Mouse (Mus musculus): ENCODE results near the gene Olfr1322. TPM values are rescaled to one million over a fixed set of nuclear protein-coding genes. Genes with fewer than 3 reads are reported as not detected.

The Olfr1322 gene
- not detected in 2 replicates for polyA plus RNA-seq (2012; rRNA removed)

GRCm38 (mm10) chrX:49891383-49891782 is at the start of gene Olfr1322:
TSS of gene Olfr1322 (minus strand) at chrX:49891483.

Other genes starting within 250 kb of the Olfr1322 start
- gene Olfr1320, start 219.2 kb downstream of the Olfr1322 start, polyA plus RNA-seq (2012; rRNA removed): not detected in 2 replicates
- gene Olfr1321, start 156.4 kb downstream of the Olfr1322 start, polyA plus RNA-seq (2012; rRNA removed): not detected in 2 replicates
- gene Igsf1, start 93.7 kb downstream of the Olfr1322 start, polyA plus RNA-seq (2012; rRNA removed): 11.5 and 13.4 TPM in 2 replicates
- not detected in 2 replicates for gene Olfr1323, start 127.9 kb upstream of the Olfr1322 start, polyA plus RNA-seq (2012; rRNA removed)

All from liver, embryonic 18 days (tissue).